Mouse (Mus musculus): ENCODE results near the gene Prkce. TPM values are rescaled to one million over a fixed set of nuclear protein-coding genes. Genes with fewer than 3 reads are reported as not detected.

Gene Prkce
- total RNA-seq, 2 experiments from 2014 or later, result 1.7 to 3.8 TPM

DNA sequence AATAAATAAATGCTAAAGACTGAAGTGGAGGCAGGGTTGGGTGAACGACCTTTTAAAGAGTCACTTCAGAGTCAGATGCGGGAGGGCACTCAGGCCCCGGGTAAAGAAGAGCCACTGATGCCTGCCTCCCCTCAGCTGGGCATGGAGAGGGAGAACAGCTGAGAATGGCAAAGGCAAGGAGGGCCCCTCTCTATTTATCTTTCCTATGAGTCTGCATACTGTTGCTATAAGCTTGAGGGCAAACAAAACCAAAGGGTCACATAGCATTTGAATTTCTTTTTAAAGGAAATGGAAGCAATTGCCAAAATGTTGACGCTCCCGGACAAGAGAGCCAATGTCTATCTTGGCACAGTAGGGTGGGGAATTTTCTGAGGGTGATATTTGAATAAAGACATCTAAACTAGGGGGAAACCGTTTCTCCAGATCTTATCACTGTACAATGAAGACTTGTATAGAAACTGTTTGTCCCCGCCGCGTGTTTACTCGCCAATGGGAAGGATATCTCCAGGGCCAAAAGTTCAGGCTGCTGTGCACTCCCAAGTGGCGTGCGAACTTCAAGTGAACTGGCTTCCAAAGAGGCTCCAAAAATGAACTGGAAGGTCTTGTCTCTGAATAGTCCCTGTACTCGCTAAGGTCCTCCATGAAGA lies 347.5 kb downstream of the Prkce start:
- no peak for ATAC-seq (replicated peaks; ENCODE audit: low FRiP score, low TSS enrichment, poor library complexity, severe bottlenecking)

GRCm38 (mm10) chr17:86516630-86517029 lies 349.0 kb downstream of the Prkce start:
- no peak for ATAC-seq (replicated peaks; ENCODE audit: low FRiP score, low TSS enrichment, poor library complexity, severe bottlenecking)

GRCm38 (mm10) chr17:86518604-86519003 lies 351.0 kb downstream of the Prkce start:
- ATAC-seq (replicated peaks; ENCODE audit: low FRiP score, low TSS enrichment, poor library complexity, severe bottlenecking), result no peak

DNA sequence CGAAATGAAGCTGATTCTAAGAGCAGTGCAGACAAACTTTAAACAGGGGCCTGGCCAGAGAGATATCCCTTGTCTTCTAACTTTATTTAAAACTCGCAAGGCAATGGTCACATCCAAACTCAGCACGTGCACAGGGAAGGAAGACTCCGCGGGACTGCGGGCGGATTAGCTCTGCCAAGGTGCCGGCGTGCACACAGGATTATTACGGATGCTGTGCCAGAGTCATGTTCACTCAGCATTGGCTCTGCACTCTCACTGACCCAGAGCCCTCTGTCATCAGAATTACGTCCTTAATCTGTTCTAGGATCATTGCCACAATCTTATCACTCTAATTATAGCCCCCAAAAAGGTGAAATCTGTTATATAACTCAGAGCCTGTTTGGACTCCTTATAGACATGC lies 353.7 kb downstream of the Prkce start:
- no peak for ATAC-seq (replicated peaks; ENCODE audit: low FRiP score, low TSS enrichment, poor library complexity, severe bottlenecking)

- no peak for ATAC-seq (replicated peaks; ENCODE audit: low FRiP score, low TSS enrichment, poor library complexity, severe bottlenecking)
These were observed 355.1 kb downstream of the Prkce start for GRCm38 (mm10) chr17:86522649-86523048.

DNA sequence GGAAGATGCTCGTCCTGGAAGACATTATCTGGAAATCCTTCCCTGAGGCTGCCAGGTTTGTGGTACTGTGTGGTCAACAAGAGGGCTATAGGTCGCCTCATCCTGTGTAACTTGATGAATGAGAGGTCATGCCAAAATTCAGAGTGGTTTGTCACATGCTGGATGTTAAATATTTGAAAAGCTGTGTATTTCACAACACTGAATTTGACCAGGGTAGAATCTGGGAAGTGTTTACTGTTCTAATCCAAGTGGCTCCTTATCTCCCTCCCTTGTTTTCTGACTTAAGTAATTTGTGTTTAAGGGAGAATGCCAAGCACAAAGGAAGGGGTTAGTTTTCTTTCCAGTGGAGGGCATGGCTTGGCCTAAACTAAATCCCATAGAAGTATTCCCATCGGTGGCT lies 355.8 kb downstream of the Prkce start:
- no peak for ATAC-seq (replicated peaks; ENCODE audit: low FRiP score, low TSS enrichment, poor library complexity, severe bottlenecking)

- no peak for ATAC-seq (replicated peaks; ENCODE audit: low FRiP score, low TSS enrichment, poor library complexity, severe bottlenecking)
These were observed 356.3 kb downstream of the Prkce start for GRCm38 (mm10) chr17:86523843-86524242.

DNA sequence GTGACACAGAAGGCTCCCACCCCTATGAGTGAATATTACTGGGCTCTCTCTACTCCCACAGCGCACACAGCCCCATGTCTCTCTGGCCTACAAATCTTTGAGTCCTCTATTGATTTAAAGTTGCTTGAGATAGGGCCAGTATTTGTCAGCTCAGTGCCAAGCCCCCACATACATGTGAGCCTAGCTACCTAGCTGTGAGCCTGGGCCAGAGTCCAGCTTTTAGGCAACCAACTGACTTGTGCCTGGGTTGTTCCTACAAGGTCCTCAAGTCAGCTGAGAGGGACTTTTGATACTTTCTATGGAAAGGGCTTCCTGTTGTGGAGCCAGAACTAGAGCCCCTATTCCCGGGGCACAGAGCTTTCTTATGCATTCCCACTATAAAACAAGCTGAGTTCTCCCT lies 357.5 kb downstream of the Prkce start:
- ATAC-seq (replicated peaks; ENCODE audit: low FRiP score, low TSS enrichment, poor library complexity, severe bottlenecking), result no peak

- ATAC-seq (replicated peaks; ENCODE audit: low FRiP score, low TSS enrichment, poor library complexity, severe bottlenecking), result no peak
These were observed 358.4 kb downstream of the Prkce start for GRCm38 (mm10) chr17:86526016-86526415.

DNA sequence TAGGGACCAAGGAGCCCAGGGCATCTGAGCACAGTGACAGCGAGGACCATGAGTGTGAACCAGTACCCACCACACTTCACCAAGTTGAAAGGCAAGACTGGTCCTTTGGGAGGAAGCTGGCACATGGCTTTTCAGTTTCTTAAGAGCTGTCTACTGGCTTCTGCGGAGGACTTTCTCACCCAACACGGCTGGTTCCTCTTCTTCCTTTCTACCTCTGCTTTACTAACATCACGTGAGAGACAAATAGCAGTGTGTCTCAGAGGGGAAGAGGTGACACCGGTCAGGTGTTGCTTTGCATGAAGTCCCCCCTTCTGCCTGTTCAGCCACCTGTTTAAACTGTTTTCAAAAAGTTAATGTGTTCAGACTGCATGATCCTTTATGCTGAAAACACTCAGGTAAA lies 359.7 kb downstream of the Prkce start:
- no peak for ATAC-seq (replicated peaks; ENCODE audit: low FRiP score, low TSS enrichment, poor library complexity, severe bottlenecking)

DNA sequence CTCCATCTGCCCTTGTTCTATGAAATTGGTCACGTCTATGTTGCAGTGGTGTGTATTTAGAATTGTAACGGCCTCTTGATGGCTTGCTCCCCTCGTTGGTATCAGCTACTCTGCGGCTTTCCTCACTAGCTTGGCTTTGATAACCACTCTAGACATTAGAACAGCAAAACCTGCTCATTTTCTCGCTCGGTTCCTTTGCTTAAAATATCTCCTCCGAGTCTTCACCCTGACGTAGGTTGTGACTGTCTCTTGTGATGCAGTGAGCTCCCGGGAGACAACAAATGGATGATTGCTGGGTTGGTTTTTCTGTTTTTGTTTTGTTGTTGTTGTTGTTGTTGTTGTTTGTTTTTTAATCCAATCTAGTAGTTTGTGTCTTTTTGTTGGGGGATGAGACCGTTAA lies 361.4 kb downstream of the Prkce start:
- ATAC-seq (replicated peaks; ENCODE audit: low FRiP score, low TSS enrichment, poor library complexity, severe bottlenecking), result no peak

DNA sequence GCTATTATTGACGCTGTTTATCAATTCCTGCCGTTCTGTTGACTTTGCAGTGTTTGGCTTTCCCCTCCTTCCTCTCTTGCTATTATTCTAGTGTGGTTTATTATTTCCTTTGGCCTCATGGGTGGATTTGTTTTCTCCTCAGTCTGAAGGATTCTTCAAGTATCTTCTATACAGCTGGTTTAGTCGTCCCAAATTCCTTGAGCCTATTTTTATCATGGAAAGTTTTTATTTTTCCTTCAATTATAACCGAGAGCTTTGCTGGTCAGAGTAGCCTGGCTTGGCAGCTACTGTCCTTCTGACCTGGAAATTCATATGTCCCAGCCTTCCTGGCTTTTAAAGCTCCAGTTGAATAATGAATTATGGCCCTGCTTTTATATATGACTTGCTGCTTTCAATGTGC lies 361.8 kb downstream of the Prkce start:
- ATAC-seq (replicated peaks; ENCODE audit: low FRiP score, low TSS enrichment, poor library complexity, severe bottlenecking), result no peak

DNA sequence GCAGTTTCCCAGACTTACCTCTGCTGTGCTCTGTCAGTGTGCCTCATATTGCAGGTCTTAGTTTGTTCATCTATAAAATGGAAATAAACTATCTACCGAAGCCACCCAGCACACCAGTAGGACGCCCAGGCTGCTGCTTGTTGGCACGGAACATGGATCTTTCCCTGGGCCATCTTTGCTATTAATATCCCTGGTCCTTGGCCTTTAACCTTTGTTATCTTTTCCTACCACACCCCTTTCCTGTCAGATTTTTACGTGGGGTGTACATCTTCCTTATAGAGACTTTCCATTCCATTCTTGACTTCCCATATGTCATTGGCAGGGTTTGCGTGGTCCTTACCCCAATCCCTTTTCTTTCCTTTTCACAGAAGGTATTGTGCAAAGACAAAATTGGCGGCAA lies 363.6 kb downstream of the Prkce start:
- no peak for ATAC-seq (replicated peaks; ENCODE audit: low FRiP score, low TSS enrichment, poor library complexity, severe bottlenecking)

DNA sequence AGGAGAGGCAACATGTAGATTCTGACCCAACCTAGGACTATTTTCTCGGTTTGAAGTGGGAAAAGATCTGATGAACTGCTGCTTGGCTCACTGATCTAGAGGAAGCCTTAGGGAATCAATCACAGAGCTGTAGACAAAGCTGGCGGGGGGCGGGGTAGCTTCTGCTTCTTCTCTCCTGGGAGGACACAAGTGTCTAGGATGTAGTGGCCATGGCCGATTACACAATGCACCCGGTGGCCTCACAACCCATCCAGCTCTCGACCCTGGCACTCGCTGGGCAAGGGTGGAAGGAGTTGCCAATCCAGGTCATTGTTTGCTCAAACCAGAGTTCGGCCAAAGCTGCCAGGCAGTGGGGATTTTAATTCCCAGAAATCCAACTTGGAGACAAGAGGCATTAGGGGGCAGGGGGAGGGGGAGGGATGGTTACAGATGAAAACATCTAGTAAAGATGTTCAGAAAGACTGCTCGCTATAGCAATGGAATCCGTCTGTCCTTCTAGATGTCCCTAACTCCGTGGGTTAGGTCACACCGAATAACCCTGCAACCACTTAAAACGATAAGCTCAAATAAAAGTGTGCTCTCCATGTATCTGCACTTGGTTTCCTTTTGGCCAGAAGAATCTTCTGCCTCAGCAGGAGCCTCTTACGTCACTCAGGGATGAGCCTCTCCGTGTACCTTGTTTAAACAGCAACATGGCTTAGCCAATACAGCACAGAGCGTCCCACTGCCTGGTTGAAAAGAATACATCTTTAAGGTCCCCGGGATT lies 365.4 kb downstream of the Prkce start:
- ATAC-seq (replicated peaks; ENCODE audit: low FRiP score, low TSS enrichment, poor library complexity, severe bottlenecking), result no peak

DNA sequence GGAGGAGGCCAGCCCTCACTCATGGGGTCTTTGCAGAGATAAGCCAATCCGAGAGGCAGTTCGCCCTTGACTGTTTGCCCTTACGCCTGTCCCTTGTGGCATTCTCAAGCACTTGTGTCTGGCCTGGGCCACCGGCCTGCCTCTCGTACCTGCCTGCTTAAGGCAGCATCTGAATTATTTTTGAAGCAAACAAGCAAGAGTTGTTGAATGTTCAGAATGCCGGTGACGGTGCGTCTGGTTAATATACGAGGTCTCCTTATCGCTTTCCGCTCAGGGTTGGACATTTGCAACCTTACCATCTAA lies 365.9 kb downstream of the Prkce start:
- ATAC-seq (replicated peaks; ENCODE audit: low FRiP score, low TSS enrichment, poor library complexity, severe bottlenecking), result no peak

DNA sequence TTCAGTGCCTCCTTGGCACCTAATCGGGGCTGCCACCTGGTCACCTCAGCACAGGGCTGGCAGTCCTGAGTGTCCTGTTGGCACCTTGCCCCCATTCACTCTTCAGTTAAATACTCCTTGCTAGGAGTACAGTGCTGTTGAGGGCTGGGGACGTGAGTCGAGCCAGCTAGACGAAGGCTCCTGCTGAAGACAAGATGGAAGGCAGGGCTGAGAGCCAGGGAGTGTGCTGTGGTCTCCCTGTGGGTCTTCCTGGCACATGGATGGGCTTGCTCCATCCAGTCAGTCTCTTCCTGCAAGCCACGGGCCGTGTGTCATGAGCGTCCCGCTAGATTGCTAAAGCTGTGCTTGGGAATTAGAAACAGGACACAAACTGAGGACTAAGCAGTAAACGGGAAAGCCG lies 367.5 kb downstream of the Prkce start:
- no peak for ATAC-seq (replicated peaks; ENCODE audit: low FRiP score, low TSS enrichment, poor library complexity, severe bottlenecking)

DNA sequence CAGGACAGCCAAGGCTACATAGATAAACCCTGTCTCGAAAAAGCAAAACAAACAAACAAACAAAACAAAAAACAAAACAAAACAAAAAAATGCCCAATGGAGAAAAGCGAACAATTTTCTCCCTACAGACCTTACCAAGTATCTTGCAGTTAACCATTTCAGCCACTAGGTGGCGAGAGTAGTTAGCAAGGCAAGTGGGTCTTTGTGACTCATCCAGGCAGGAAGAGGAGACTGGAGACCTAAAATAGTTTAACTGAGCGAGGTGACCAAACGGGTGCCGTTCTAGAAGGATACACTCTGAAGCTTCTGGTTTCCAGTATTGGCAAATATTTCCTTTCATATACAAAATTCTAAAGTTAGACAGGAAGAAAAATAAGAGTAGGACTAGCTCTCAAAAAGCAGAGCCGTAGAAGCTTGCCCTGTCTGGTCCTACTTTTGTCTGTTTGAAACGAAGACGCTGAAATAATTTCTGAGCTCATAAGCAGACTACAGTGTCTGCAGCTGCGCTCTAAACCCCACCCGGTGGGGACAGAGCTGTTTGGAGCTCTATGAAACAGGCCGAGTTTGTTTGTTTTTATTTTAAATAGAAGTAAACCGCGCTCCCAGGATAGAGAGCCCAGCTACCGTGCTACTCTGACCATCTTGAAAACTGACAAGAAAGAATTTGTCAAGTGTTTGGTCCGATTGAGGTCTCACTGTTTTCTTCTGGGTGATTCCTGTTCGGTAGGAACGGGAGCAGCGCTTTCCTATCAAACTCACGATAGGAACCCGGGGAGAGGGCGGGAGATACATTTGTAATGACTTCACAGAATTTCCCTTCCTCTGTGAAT lies 368.5 kb downstream of the Prkce start:
- ATAC-seq (replicated peaks; ENCODE audit: low FRiP score, low TSS enrichment, poor library complexity, severe bottlenecking), result peak; percentile 85

DNA sequence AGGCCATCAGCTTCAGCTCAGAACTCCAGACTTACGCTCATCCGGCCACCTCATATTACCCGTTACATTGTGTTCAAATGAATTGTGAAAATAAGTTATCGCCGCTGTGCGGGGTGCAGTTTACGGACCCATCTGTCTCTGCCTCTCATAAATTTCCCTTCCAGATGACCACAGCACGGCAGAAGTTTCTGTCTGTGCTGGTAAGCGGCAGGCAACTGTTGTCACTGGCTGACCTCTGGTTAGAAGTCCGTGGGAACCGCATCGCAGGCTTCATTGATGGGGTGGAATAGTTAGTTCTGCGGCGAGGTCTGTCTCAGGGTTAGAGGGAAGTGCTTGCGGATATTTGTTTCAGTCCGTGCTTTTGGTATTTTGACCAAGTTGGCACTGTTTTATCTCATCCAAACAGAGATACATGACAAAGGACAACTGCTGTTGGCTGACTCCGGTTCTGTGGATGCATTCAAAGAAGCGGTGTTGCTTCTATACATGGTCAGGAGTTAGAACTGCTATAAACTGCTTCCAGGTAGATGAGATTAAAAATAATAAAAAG lies 372.4 kb downstream of the Prkce start:
- no peak for ATAC-seq (replicated peaks; ENCODE audit: low FRiP score, low TSS enrichment, poor library complexity, severe bottlenecking)

GRCm38 (mm10) chr17:86546529-86546928 lies 378.9 kb downstream of the Prkce start:
- ATAC-seq (replicated peaks; ENCODE audit: low FRiP score, low TSS enrichment, poor library complexity, severe bottlenecking), result no peak

DNA sequence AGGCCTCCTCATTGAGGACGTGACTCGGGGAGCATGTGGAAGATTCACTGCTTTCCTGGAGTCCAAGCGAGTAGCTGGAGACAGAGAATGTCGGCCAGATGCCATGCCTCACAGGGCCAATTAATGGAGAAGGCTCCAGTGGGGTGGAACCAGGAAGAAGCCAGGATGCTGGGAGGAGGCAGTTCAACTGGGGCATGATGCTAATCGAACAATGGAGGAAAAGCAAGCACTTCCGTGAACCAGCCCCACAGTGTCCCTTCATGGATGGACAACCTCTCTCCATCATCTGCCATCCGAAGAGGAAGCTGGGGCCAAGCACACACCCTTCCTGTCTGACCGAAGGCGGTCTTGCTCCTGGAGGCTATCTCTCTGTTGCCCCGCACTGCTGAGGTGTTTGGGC lies 381.5 kb downstream of the Prkce start:
- no peak for ATAC-seq (replicated peaks; ENCODE audit: low FRiP score, low TSS enrichment, poor library complexity, severe bottlenecking)
